Mouse (Mus musculus) C2C12 (cell line): ENCODE results near the gene Gm11937. TPM values are rescaled to one million over a fixed set of nuclear protein-coding genes. Genes with fewer than 3 reads are reported as not detected.

Source experiments
- H3K27me3 ChIP-seq: one replicate; pipeline ENCODE4 v1.6.1; 2011; ENCODE audit not compliant: control insufficient read depth, insufficient read depth, insufficient read length
- H3K36me3 ChIP-seq: one replicate; pipeline ENCODE4 v1.6.1; 2011; ENCODE audit not compliant: control insufficient read depth, insufficient read depth
- H3K4me3 ChIP-seq: one replicate; pipeline ENCODE4 v1.5.1; 2011; ENCODE audit warnings: mild to moderate bottlenecking, control low read depth; ENCODE audit not compliant: poor library complexity, insufficient read depth, severe bottlenecking
- H3K79me2 ChIP-seq: one replicate; pipeline ENCODE4 v1.6.1; 2011; ENCODE audit not compliant: control insufficient read depth, insufficient read depth
- H3K79me3 ChIP-seq: one replicate; pipeline ENCODE4 v1.6.1; 2011; ENCODE audit warnings: low read depth, control low read depth
- H3ac ChIP-seq: one replicate; pipeline ENCODE3; 2011; ENCODE audit warnings: low read depth; ENCODE audit not compliant: control insufficient read depth, insufficient read length
- CEBPB ChIP-seq: IDR thresholded peaks from one replicate; pipeline ENCODE4 v1.6.1; 2011; ENCODE audit warnings: low read depth, mild to moderate bottlenecking, control low read depth, moderate library complexity
- CTCF ChIP-seq: IDR thresholded peaks from one replicate; pipeline ENCODE4 v1.5.1; 2011; ENCODE audit not compliant: control insufficient read depth, insufficient read depth, insufficient read length
- FOSL1 ChIP-seq: IDR thresholded peaks from one replicate; pipeline ENCODE4 v1.8.0; 2011; ENCODE audit warnings: mild to moderate bottlenecking, low read length; ENCODE audit not compliant: poor library complexity, insufficient read depth, severe bottlenecking
- MAX ChIP-seq: IDR thresholded peaks from one replicate; pipeline ENCODE4 v1.6.1; 2011; ENCODE audit warnings: mild to moderate bottlenecking, control low read depth
- MYOD1 ChIP-seq: IDR thresholded peaks from one replicate; pipeline ENCODE4 v1.6.1; 2011; ENCODE audit warnings: low read depth; ENCODE audit not compliant: control insufficient read depth, insufficient read length
- MYOG ChIP-seq: IDR thresholded peaks from one replicate; pipeline ENCODE4 v1.6.1; 2011; ENCODE audit not compliant: control insufficient read depth, insufficient read length; ENCODE audit errors: extremely low read depth
- USF1 ChIP-seq: IDR thresholded peaks from one replicate; pipeline ENCODE4 v1.6.1; 2011; ENCODE audit warnings: low read depth, mild to moderate bottlenecking, control low read depth, moderate library complexity
- polyA plus RNA-seq: library from polyadenylated mRNA; unstranded; fragments of >200 nt; fragmentation: generic; extraction: Trizol; gene quantifications from one replicate; pipeline ENCODE4 v1.2.1, GENCODE M21; 2012; ENCODE audit warnings: missing spikeins

The Gm11937 gene
- polyA plus RNA-seq, 1 experiment, result not detected

- Histone ChIP-seq H3K36me3 (no peaks in the 10 kb centered on the region), H3K79me3 (no peaks in the 10 kb centered on the region), H3K4me3 (no peak overlapping the region), H3ac (no peak overlapping the region), H3K27me3 (no peaks in the 10 kb centered on the region), H3K79me2 (no peaks in the 10 kb centered on the region)
- TF ChIP-seq USF1 (no peak), MYOD1 (no peak), FOSL1 (no peak), CTCF (peak; percentile 70), MAX (no peak)
These were observed 35.9 kb downstream of the Gm11937 start for GRCm38 (mm10) chr11:99574106-99574505.

GRCm38 (mm10) chr11:99573164-99573563, 36.8 kb downstream of the Gm11937 start:
- H3K4me3 ChIP-seq, result no peak overlapping the region
- no peaks in the 10 kb centered on the region for H3K79me3 ChIP-seq
- H3K36me3 ChIP-seq, result no peaks in the 10 kb centered on the region
- H3K27me3 ChIP-seq, result no peaks in the 10 kb centered on the region
- H3ac ChIP-seq, result no peak overlapping the region
- no peaks in the 10 kb centered on the region for H3K79me2 ChIP-seq
- TF ChIP-seq MYOG (no peak), MYOD1 (no peak), CTCF (no peak), CEBPB (no peak), USF1 (no peak), FOSL1 (no peak), MAX (no peak)

DNA sequence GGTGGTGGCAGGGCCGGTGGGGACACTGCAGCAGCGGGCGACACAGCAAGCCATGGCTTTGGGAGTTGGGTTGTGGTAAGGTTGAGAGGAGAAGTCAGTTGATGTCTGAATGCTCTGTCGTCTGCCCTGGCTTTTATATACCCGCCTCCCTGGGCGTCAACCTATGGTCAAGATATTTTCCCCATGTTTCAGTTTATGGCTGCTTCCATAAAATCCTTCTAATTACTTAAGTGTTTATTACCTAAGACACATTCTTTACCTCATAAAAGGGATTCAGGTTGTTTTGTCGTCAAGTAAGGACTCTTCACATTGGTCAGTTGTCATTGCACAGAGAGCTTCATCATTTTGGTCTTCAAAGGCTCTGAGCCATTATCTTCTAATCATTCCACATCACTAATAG, 43.5 kb downstream of the Gm11937 start, which contains the start of gene Krtap3-1:
Gene Krtap3-1, minus strand, starts transcription at position 101 of the 400 bp plus-strand sequence.
- Histone ChIP-seq H3K79me2 (no peaks in the 10 kb centered on the region), H3K27me3 (no peaks in the 10 kb centered on the region), H3ac (no peak within 1 kb of the TSS), H3K4me3 (no peak within 1 kb of the TSS), H3K79me3 (no peaks in the 10 kb centered on the region), H3K36me3 (no peaks in the 10 kb centered on the region)
- TF ChIP-seq MYOD1 (no peak), CEBPB (no peak), USF1 (no peak), MAX (no peak), CTCF (no peak), FOSL1 (no peak), MYOG (no peak)

DNA sequence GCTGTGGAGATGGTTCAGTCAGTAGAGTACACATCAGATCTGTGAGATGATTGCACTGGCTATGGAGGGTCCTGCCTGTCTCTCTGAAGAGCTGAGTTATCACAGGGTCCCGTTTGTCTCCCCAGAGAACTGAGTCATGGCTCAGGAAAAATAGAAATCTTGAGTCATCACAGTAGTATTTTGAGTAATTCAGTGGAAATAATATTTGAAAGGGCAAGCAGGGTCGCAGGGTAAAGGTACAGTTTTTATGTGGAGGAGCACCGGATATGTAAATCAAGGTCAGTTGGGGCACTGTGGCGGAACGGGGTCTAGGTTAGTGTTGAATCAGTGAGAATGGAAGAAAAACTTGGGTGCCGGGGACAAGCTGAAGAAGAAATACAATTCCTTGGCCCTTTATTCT, 47.4 kb downstream of the Gm11937 start:
- Histone ChIP-seq H3K79me3 (no peaks in the 10 kb centered on the region), H3K79me2 (no peaks in the 10 kb centered on the region), H3ac (no peak overlapping the region), H3K27me3 (no peaks in the 10 kb centered on the region), H3K36me3 (no peaks in the 10 kb centered on the region), H3K4me3 (no peak overlapping the region)
- no peak for TF ChIP-seq CEBPB
- no peak for TF ChIP-seq MYOD1
- no peak for TF ChIP-seq USF1
- no peak for TF ChIP-seq FOSL1
- TF ChIP-seq CTCF, result no peak
- no peak for TF ChIP-seq MAX
- TF ChIP-seq MYOG, result no peak

Other genes with a start within 250 kb of the Gm11937 start
- gene Krt28, start 235.3 kb downstream of the Gm11937 start, polyA plus RNA-seq, result 0.02 TPM
- 3.7 TPM for gene Krt10, start 220.8 kb downstream of the Gm11937 start, polyA plus RNA-seq
- not detected for gene Krt12, start 187.9 kb downstream of the Gm11937 start, polyA plus RNA-seq
- gene Krt20, start 172.0 kb downstream of the Gm11937 start, polyA plus RNA-seq, result not detected
- not detected for gene Krt23, start 117.1 kb downstream of the Gm11937 start, polyA plus RNA-seq
- gene Krt39, start 88.9 kb downstream of the Gm11937 start, polyA plus RNA-seq, result not detected
- not detected for gene Krt40, start 67.0 kb downstream of the Gm11937 start, polyA plus RNA-seq
- not detected for gene Krtap3-3, start 59.3 kb downstream of the Gm11937 start, polyA plus RNA-seq
- not detected for gene Krtap3-2, start 53.3 kb downstream of the Gm11937 start, polyA plus RNA-seq
- not detected for gene Gm11939, start 50.7 kb downstream of the Gm11937 start, polyA plus RNA-seq
- not detected for gene Krtap3-1, start 43.6 kb downstream of the Gm11937 start, polyA plus RNA-seq
- 0.04 TPM for gene Krtap1-5, start 29.2 kb downstream of the Gm11937 start, polyA plus RNA-seq
- gene Krtap1-4, start 26.5 kb downstream of the Gm11937 start, polyA plus RNA-seq, result not detected
- not detected for gene Krtap1-3, start 18.9 kb downstream of the Gm11937 start, polyA plus RNA-seq
- gene Krtap9-3, start 12.1 kb downstream of the Gm11937 start, polyA plus RNA-seq, result not detected
- not detected for gene Gm11938, start 6.9 kb downstream of the Gm11937 start, polyA plus RNA-seq
- gene Krtap2-4, start 4.7 kb upstream of the Gm11937 start, polyA plus RNA-seq, result not detected
- not detected for gene Gm11562, start 10.2 kb upstream of the Gm11937 start, polyA plus RNA-seq
- gene Krtap4-1, start 18.0 kb upstream of the Gm11937 start, polyA plus RNA-seq, result not detected
- gene Krtap4-2, start 24.9 kb upstream of the Gm11937 start, polyA plus RNA-seq, result not detected
- gene Krtap4-7, start 33.9 kb upstream of the Gm11937 start, polyA plus RNA-seq, result not detected
- gene Gm11555, start 40.0 kb upstream of the Gm11937 start, polyA plus RNA-seq, result not detected
- not detected for gene Gm11563, start 48.8 kb upstream of the Gm11937 start, polyA plus RNA-seq
- gene Krtap4-6, start 55.8 kb upstream of the Gm11937 start, polyA plus RNA-seq, result not detected
- gene Gm14190, start 80.6 kb upstream of the Gm11937 start, polyA plus RNA-seq, result not detected
- not detected for gene Gm14180, start 124.1 kb upstream of the Gm11937 start, polyA plus RNA-seq
- gene Gm11595, start 162.7 kb upstream of the Gm11937 start, polyA plus RNA-seq, result not detected
- not detected for gene Krtap4-8, start 170.5 kb upstream of the Gm11937 start, polyA plus RNA-seq
- not detected for gene Krtap4-9, start 175.0 kb upstream of the Gm11937 start, polyA plus RNA-seq
- gene Gm11596, start 183.3 kb upstream of the Gm11937 start, polyA plus RNA-seq, result not detected
- not detected for gene Gm11569, start 188.7 kb upstream of the Gm11937 start, polyA plus RNA-seq
- not detected for gene Gm11554, start 194.3 kb upstream of the Gm11937 start, polyA plus RNA-seq
- gene Krtap4-13, start 199.7 kb upstream of the Gm11937 start, polyA plus RNA-seq, result not detected
- gene Gm11564, start 205.5 kb upstream of the Gm11937 start, polyA plus RNA-seq, result not detected
- not detected for gene 2300003K06Rik, start 227.9 kb upstream of the Gm11937 start, polyA plus RNA-seq
- not detected for gene Krtap4-16, start 241.4 kb upstream of the Gm11937 start, polyA plus RNA-seq
- gene Gm11568, start 247.7 kb upstream of the Gm11937 start, polyA plus RNA-seq, result not detected